Mouse (Mus musculus) neural tube, embryonic 11.5 days (tissue): ENCODE data around the gene Exoc2. TPM values are rescaled to one million over a fixed set of nuclear protein-coding genes. Genes with fewer than 3 reads are reported as not detected.

ENCODE experiments used
- polyA plus RNA-seq: library from polyadenylated mRNA; unstranded; fragments of >200 nt; fragmentation: Nextera tagmentation; extraction: Ambion mirVana; gene quantifications from 2 replicates; pipeline ENCODE4 v1.2.1, GENCODE M21; 2014

Gene Exoc2
- polyA plus RNA-seq, 1 experiment from 2014 or later: 44.5 TPM

Other genes starting within 250 kb of the Exoc2 start
- 0.05 TPM in 1 of 2 replicates, not detected in the other for gene Irf4, start 224.9 kb downstream of the Exoc2 start, polyA plus RNA-seq
- gene Hus1b, start 26.3 kb downstream of the Exoc2 start, polyA plus RNA-seq: not detected in 2 replicates
- gene Gm5447, start 111 bp upstream of the Exoc2 start, polyA plus RNA-seq: not detected in 2 replicates